ENCODE assay signal across 11 mouse cellular contexts in genomic region chr10:41293019-41293418, GRCm38 (mm10). TPM values are rescaled to one million over a fixed set of nuclear protein-coding genes. Genes with fewer than 3 reads are reported as not detected.
DNase-seq lines count a peak whose midpoint lies in the region; ATAC-seq and TF ChIP-seq lines count a peak whose summit lies in the region.
"Had no signal": no experiment of that assay in that cellular context is flagged by ENCODE, and none has a peak within 500 bp of the region (broad histone marks: within the 10 kb centered on the region; RNA-seq: fewer than 3 reads in every experiment).

No protein-coding gene starts in this region.

- peak; percentile 91 for ATAC-seq in heart, embryonic 16.5 days (replicated peaks; ENCODE audit: extremely low read depth, insufficient read depth, low FRiP score)
- ATAC-seq in lung, embryonic 15.5 days (ENCODE audit: borderline replicate concordance, extremely low read depth, low FRiP score, low TSS enrichment) = peak; percentile 84; the same call in 1 of the 2 replicates

- TF ChIP-seq POLR2A in cerebellum, adult 2 months (IDR thresholded peaks at IDR 0.05; ENCODE audit: borderline replicate concordance, insufficient read depth, low read length) = no peak

- peak; percentile 93 for DNase-seq in NIH3T3 (ENCODE audit: low read depth)
- peak; percentile 82 for DNase-seq in embryo, embryonic 11 days
- DNase-seq in cerebellum, adult 8-10 months = no peak
- no peak for DNase-seq in cerebellum, adult 2 months
- no peak for DNase-seq in urinary bladder, adult 2 months (ENCODE audit: low spot score)
- DNase-seq in spleen, postnatal 10 days (ENCODE audit: low spot score in 2 of 2) = no peak
- DNase-seq: gastrocnemius, postnatal 10 days; thymus, postnatal 14 days had no signal

- H3K4me2 ChIP-seq in heart, embryonic 16.5 days (ENCODE audit: low read depth, low read length) = peak overlapping the region; percentile 54
- H3K4me2 ChIP-seq in lung, embryonic 15.5 days = peak overlapping the region; percentile 37

- 5% methylated on average over 7 of the region's 7 CpGs for WGBS in heart, embryonic 16.5 days
- under 1% methylated on average over 7 of the region's 7 CpGs for whole genome bisulfite sequencing in lung, embryonic 15.5 days
- WGBS in cerebellum, adult 2 months = 69% methylated on average over 7 of the region's 7 CpGs

- TF ChIP-seq CTCF in cerebellum, adult 2 months (IDR thresholded peaks at IDR 0.05; ENCODE audit: borderline replicate concordance, insufficient read depth, low read depth, low read length) = no peak

- no peaks in the 10 kb centered on the region for H3K9me3 ChIP-seq in heart, embryonic 16.5 days (replicated peaks; ENCODE audit: control insufficient read depth, low read length)
- no peaks in the 10 kb centered on the region for H3K9me3 ChIP-seq in lung, embryonic 15.5 days

- no peaks in the 10 kb centered on the region for H3K36me3 ChIP-seq in heart, embryonic 16.5 days (ENCODE audit: control insufficient read depth, insufficient read depth)
- H3K36me3 ChIP-seq in lung, embryonic 15.5 days = no peaks in the 10 kb centered on the region

- H3K4me1 ChIP-seq in heart, embryonic 16.5 days (ENCODE audit: control insufficient read depth, insufficient read depth, low read length) = peaks cover 36% of the 10 kb centered on the region
- peaks cover 20% of the 10 kb centered on the region for H3K4me1 ChIP-seq in lung, embryonic 15.5 days
- peaks cover 11% of the 10 kb centered on the region for H3K4me1 ChIP-seq in cerebellum, adult 2 months (ENCODE audit: control insufficient read depth, insufficient read depth, low read length)

- no peaks in the 10 kb centered on the region for H3K27me3 ChIP-seq in heart, embryonic 16.5 days (ENCODE audit: control insufficient read depth, insufficient read depth, low read length)
- H3K27me3 ChIP-seq in lung, embryonic 15.5 days = no peaks in the 10 kb centered on the region
- no peaks in the 10 kb centered on the region for H3K27me3 ChIP-seq in cerebellum, adult 2 months (ENCODE audit: control insufficient read depth, insufficient read depth, low read length)

- H3K4me3 ChIP-seq in heart, embryonic 16.5 days (ENCODE audit: low read length) = peak overlapping the region; percentile 28
- peak overlapping the region; percentile 6; the same call in 1 of the 2 replicates for H3K4me3 ChIP-seq in lung, embryonic 15.5 days
- H3K4me3 ChIP-seq in cerebellum, adult 2 months (replicated peaks; ENCODE audit: insufficient read depth, low read depth, low read length) = no peak overlapping the region

- peak overlapping the region; percentile 43; the same call in 1 of the 2 replicates for H3K9ac ChIP-seq in heart, embryonic 16.5 days (ENCODE audit: low read length)
- H3K9ac ChIP-seq in lung, embryonic 15.5 days = no peak overlapping the region
- H3K9ac ChIP-seq: liver, embryonic 14.5 days had no signal

- peak overlapping the region; percentile 99 for H3K27ac ChIP-seq in heart, embryonic 16.5 days (ENCODE audit: low read length)
- peak overlapping the region; percentile 9; the same call in 1 of the 2 replicates for H3K27ac ChIP-seq in lung, embryonic 15.5 days
- H3K27ac ChIP-seq in cerebellum, adult 2 months (ENCODE audit: insufficient read depth, low read length) = no peak overlapping the region
- H3K27ac ChIP-seq: liver, embryonic 14.5 days had no signal

RNA-seq across cellular contexts. Expression of gene Fig4, which starts 10.0 kb away (rescaled TPM):
- 63.5 and 65.9 TPM in 2 replicates for polyA plus RNA-seq in heart, embryonic 16.5 days (2015; fragmentation: Nextera tagmentation; extraction: Ambion mirVana)
- polyA plus RNA-seq in lung, embryonic 15.5 days (2015; fragmentation: Nextera tagmentation; extraction: Ambion mirVana) = 15.9 and 16.8 TPM in 2 replicates
- polyA plus RNA-seq in cerebellum, adult 2 months (2012; rRNA removed) = 19.3 and 21.1 TPM in 2 replicates
- polyA plus RNA-seq in urinary bladder, adult 2 months (2012; rRNA removed) = 10.6 and 11.9 TPM in 2 replicates

RNA-seq across cellular contexts. Expression of gene Ak9, which starts 10.8 kb away (rescaled TPM):
- polyA plus RNA-seq in heart, embryonic 16.5 days (2015; fragmentation: Nextera tagmentation; extraction: Ambion mirVana) = 0.25 and 0.26 TPM in 2 replicates
- 0.20 and 0.27 TPM in 2 replicates for polyA plus RNA-seq in lung, embryonic 15.5 days (2015; fragmentation: Nextera tagmentation; extraction: Ambion mirVana)
- 0.07 and 0.08 TPM in 2 replicates for polyA plus RNA-seq in cerebellum, adult 2 months (2012; rRNA removed)
- polyA plus RNA-seq in urinary bladder, adult 2 months (2012; rRNA removed) = 0.01 TPM in 1 of 2 replicates, not detected in the other
- polyA plus RNA-seq: liver, embryonic 14.5 days had no signal

Comparison
In these comparisons a context has a peak if more than half of its experiments do, and no peak if none do; other contexts are left out.
1. DNase-seq: peak in NIH3T3 (single experiment) and embryo, embryonic 11 days (single experiment); none in cerebellum, adult 8-10 months (single experiment), cerebellum, adult 2 months (0 of 2), urinary bladder, adult 2 months (single experiment) and spleen, postnatal 10 days (0 of 2).